ENCODE assay signal across 8 mouse cellular contexts in the genomic region with DNA sequence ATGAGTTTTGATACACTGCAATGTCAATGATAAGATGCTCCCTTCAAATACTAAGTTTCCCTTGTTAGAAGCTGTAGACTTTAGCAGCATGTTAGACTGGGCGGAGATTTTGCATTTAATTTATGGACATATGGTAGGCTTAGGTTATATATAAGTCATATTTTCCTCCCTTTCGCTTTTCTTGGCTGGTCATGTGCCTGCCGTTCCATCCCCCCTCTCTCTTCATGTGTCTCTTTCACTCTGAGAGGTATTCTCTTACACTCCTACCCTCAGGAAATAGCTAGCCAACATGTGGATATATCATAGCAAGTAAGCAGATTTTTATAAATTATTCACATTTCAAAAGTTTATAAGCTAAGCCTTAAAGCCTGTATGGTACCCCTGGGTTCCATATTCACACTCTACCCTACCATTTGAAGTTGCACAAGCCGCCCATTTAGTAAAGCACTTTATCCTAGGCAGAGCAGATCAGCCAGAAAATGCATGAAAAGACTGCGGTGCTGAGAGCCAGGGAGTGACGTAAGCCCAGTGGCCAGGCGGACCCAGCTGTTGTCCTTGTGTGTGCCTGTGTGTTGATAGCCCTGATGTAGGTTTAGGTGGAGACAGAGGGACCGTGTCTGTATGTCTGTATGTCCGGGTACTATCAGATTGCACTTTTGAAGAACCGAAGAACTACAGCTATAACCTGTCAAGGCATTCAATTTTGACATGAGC.
DNase-seq lines count a peak whose midpoint lies in the region; ATAC-seq and TF ChIP-seq lines count a peak whose summit lies in the region.

No protein-coding gene starts in this region.

- H3K27ac ChIP-seq in hindbrain, postnatal 0 days = no peak overlapping the region
- no peak overlapping the region for H3K27ac ChIP-seq in hindbrain, embryonic 11.5 days (ENCODE audit: low read depth, low read length)
- H3K27ac ChIP-seq in limb, embryonic 15.5 days = 0 out of 2 replicates have a peak overlapping the region, but pooled peaks have one; percentile 3

- no peaks in the 10 kb centered on the region for H3K27me3 ChIP-seq in hindbrain, postnatal 0 days (ENCODE audit: insufficient read depth, low read length)
- no peaks in the 10 kb centered on the region for H3K27me3 ChIP-seq in hindbrain, embryonic 11.5 days (ENCODE audit: control insufficient read depth, insufficient read depth, low read length)
- no peaks in the 10 kb centered on the region for H3K27me3 ChIP-seq in limb, embryonic 15.5 days

- DNase-seq in hindbrain, postnatal 0 days (ENCODE audit: low spot score) = peak; percentile 1
- DNase-seq in hindbrain, embryonic 11.5 days (ENCODE audit: low spot score) = no peak
- DNase-seq in gastrocnemius, postnatal 10 days = peak; percentile 54
- peak; percentile 74 for DNase-seq in heart, postnatal 4 days
- DNase-seq in layer of hippocampus, postnatal 36 days = no peak
- no peak for DNase-seq in spleen, adult 12 weeks (ENCODE audit: low spot score)

- no peak overlapping the region for H3K4me2 ChIP-seq in hindbrain, postnatal 0 days (ENCODE audit: low read depth, low read length)
- no peak overlapping the region for H3K4me2 ChIP-seq in hindbrain, embryonic 11.5 days (replicated peaks; ENCODE audit: low read depth, low read length)
- peak overlapping the region; percentile 24 for H3K4me2 ChIP-seq in limb, embryonic 15.5 days

- no peaks in the 10 kb centered on the region for H3K9me3 ChIP-seq in hindbrain, postnatal 0 days (ENCODE audit: low read length)
- no peaks in the 10 kb centered on the region for H3K9me3 ChIP-seq in hindbrain, embryonic 11.5 days (ENCODE audit: control insufficient read depth, low read length)
- no peaks in the 10 kb centered on the region for H3K9me3 ChIP-seq in limb, embryonic 15.5 days

- no peak overlapping the region for H3K4me3 ChIP-seq in hindbrain, postnatal 0 days (ENCODE audit: low read length)
- no peak overlapping the region for H3K4me3 ChIP-seq in hindbrain, embryonic 11.5 days (ENCODE audit: low read depth, low read length)
- peak overlapping the region; percentile 2; the same call in 1 of the 2 replicates for H3K4me3 ChIP-seq in limb, embryonic 15.5 days

- no peaks in the 10 kb centered on the region for H3K4me1 ChIP-seq in hindbrain, postnatal 0 days (ENCODE audit: insufficient read depth, low read length)
- no peaks in the 10 kb centered on the region for H3K4me1 ChIP-seq in hindbrain, embryonic 11.5 days (replicated peaks; ENCODE audit: control insufficient read depth, insufficient read depth, low read length)
- no peaks in the 10 kb centered on the region; the same call in 1 of the 2 replicates for H3K4me1 ChIP-seq in limb, embryonic 15.5 days

- TF ChIP-seq CTCF in hindbrain, postnatal 0 days (IDR thresholded peaks at IDR 0.05; ENCODE audit: low read depth) = no peak

- WGBS in hindbrain, postnatal 0 days = 86% methylated on average over 10 of the region's 10 CpGs
- 88% methylated on average over 10 of the region's 10 CpGs for WGBS in hindbrain, embryonic 11.5 days
- WGBS in limb, embryonic 15.5 days = 35% methylated on average over 10 of the region's 10 CpGs

- H3K9ac ChIP-seq in hindbrain, postnatal 0 days (replicated peaks; ENCODE audit: low read length) = no peak overlapping the region
- no peak overlapping the region for H3K9ac ChIP-seq in hindbrain, embryonic 11.5 days (ENCODE audit: low read depth, low read length)
- no peak overlapping the region for H3K9ac ChIP-seq in limb, embryonic 15.5 days

- no peaks in the 10 kb centered on the region for H3K36me3 ChIP-seq in hindbrain, postnatal 0 days (ENCODE audit: insufficient read depth, low read length)
- no peaks in the 10 kb centered on the region for H3K36me3 ChIP-seq in hindbrain, embryonic 11.5 days (ENCODE audit: control insufficient read depth, insufficient read depth, low read length)
- no peaks in the 10 kb centered on the region for H3K36me3 ChIP-seq in limb, embryonic 15.5 days

- no peak for ATAC-seq in hindbrain, postnatal 0 days
- no peak for ATAC-seq in hindbrain, embryonic 11.5 days (ENCODE audit: low FRiP score)
- peak; percentile 83 for ATAC-seq in limb, embryonic 15.5 days (ENCODE audit: insufficient number of reproducible peaks, low FRiP score, low TSS enrichment, low read depth)
- ATAC-seq in erythroid progenitor cell, adult 5-6 weeks (replicated peaks; ENCODE audit: low FRiP score, poor library complexity, severe bottlenecking) = no peak

Comparison
In these comparisons a context has a peak if more than half of its experiments do, and no peak if none do; other contexts are left out.
1. DNase-seq: peak in hindbrain, postnatal 0 days (single experiment), gastrocnemius, postnatal 10 days (single experiment) and heart, postnatal 4 days (single experiment); none in hindbrain, embryonic 11.5 days (single experiment), layer of hippocampus, postnatal 36 days (0 of 2) and spleen, adult 12 weeks (single experiment).